Mouse (Mus musculus) left cerebral cortex, postnatal 4 days (tissue): ENCODE measurements around the gene Mroh9. TPM values are rescaled to one million over a fixed set of nuclear protein-coding genes. Genes with fewer than 3 reads are reported as not detected.

Experiments
- DNase-seq: peaks from one replicate; pipeline ENCODE4 v3.0.0-alpha.2; 2022
- intact Hi-C: fragments of 180-260 bp; cut with DNase I; formaldehyde crosslinking; loops from one replicate; pipeline ENCODE4 v1.15.1; 2025
- total RNA-seq, 2 experiments: library from RNA; stranded (reverse); gene quantifications; 2 replicates each; pipeline ENCODE4 v1.2.3; 2021

The Mroh9 gene
- total RNA-seq, 2 experiments from 2014 or later = not detected

DNA sequence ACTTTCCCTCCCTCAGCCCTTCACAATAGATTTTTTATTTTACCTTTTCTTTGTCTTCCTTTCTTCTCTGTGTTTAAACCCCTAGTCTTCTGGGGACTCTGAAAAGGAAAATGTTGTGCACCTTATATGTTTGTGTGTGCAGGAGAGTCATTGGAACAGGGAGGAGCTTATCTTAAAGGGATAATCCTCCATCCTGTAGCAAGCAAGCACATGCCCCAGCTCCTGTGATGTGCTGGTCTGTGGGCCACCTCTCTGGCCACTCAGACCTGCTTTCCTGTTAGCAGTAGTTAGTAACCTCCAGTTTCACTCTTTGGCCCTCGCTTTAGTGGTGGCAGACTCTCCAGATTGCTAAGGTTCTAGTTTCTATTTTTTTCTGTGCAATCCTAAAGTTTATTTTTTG lies 101.0 kb downstream of the Mroh9 start, which contains the start of gene Fmo3:
Gene Fmo3, minus strand, starts transcription at position 101 of the 400 bp plus-strand sequence.
- no peak for DNase-seq
- intact Hi-C loops = no loop called here

Other genes with a start within 250 kb of the Mroh9 start
- 10 to 100 TPM; 28.6 to 30.7 TPM for gene Fmo1, start 219.1 kb downstream of the Mroh9 start, total RNA-seq
- gene Fmo2, start 186.9 kb downstream of the Mroh9 start, total RNA-seq = under 1 TPM; 0.28 TPM
- not detected for gene Fmo6, start 148.2 kb downstream of the Mroh9 start, total RNA-seq
- gene Fmo3, start 101.1 kb downstream of the Mroh9 start, total RNA-seq = not detected
- gene Prrx1, start 228.0 kb upstream of the Mroh9 start, total RNA-seq = 1 to 10 TPM; 7.0 to 7.6 TPM